Mouse (Mus musculus) small intestine, adult 2 months (tissue): ENCODE measurements around the gene Rab27a. TPM values are rescaled to one million over a fixed set of nuclear protein-coding genes. Genes with fewer than 3 reads are reported as not detected.

Experiments
- H3K27ac ChIP-seq: fragments of 200-500 bp; 2 replicates; pipeline ENCODE4 v1.5.1; 2012; ENCODE audit warnings: low read depth, low read length, control low read depth, inconsistent platforms; ENCODE audit not compliant: insufficient read depth
- H3K27me3 ChIP-seq: fragments of 200-500 bp; 2 replicates; pipeline ENCODE4 v1.6.1; 2012; ENCODE audit warnings: mild to moderate bottlenecking, moderate library complexity, low read length, inconsistent platforms; ENCODE audit not compliant: control insufficient read depth, insufficient read depth
- H3K36me3 ChIP-seq: fragments of 200-500 bp; 2 replicates; pipeline ENCODE4 v1.6.1; 2012; ENCODE audit warnings: mild to moderate bottlenecking, low read length, control low read depth, inconsistent platforms; ENCODE audit not compliant: control insufficient read depth, insufficient read depth
- H3K4me1 ChIP-seq: fragments of 200-500 bp; 2 replicates; pipeline ENCODE4 v1.6.1; 2012; ENCODE audit warnings: low read length, inconsistent platforms, mixed read lengths; ENCODE audit not compliant: control insufficient read depth, insufficient read depth, insufficient read length
- H3K4me3 ChIP-seq: fragments of 200-500 bp; 2 replicates; pipeline ENCODE4 v1.5.1; 2012; ENCODE audit warnings: low read depth, mild to moderate bottlenecking, control low read depth, inconsistent platforms, low read length, moderate library complexity
- CTCF ChIP-seq: fragments of 200-500 bp; IDR thresholded peaks from 2 replicates; pipeline ENCODE4 v1.5.1; 2012; ENCODE audit warnings: low read depth, mild to moderate bottlenecking, control low read depth, inconsistent platforms, low read length, moderate library complexity, mixed read lengths; ENCODE audit not compliant: insufficient replicate concordance, insufficient read length; ENCODE audit errors: extremely low read depth
- POLR2A ChIP-seq: fragments of 200-500 bp; IDR thresholded peaks from 2 replicates; pipeline ENCODE4 v1.6.1; 2012; ENCODE audit warnings: low read depth, mild to moderate bottlenecking, control low read depth, inconsistent platforms, low read length, moderate library complexity
- WGBS: fragments of 180-500 bp; shearing (Covaris S2); methylation state at CpG from one replicate; pipeline ENCODE4 v1.1.7; 2018; 5-methylcytosine and 5-hydroxymethylcytosine counted together
- polyA plus RNA-seq: library from polyadenylated mRNA; depleted of rRNA; stranded (reverse); fragments of >200 nt; gene quantifications from 2 replicates; pipeline ENCODE4 v1.2.3, GENCODE M21; 2012

Gene Rab27a
- polyA plus RNA-seq, 1 experiment: 6.5 TPM

DNA sequence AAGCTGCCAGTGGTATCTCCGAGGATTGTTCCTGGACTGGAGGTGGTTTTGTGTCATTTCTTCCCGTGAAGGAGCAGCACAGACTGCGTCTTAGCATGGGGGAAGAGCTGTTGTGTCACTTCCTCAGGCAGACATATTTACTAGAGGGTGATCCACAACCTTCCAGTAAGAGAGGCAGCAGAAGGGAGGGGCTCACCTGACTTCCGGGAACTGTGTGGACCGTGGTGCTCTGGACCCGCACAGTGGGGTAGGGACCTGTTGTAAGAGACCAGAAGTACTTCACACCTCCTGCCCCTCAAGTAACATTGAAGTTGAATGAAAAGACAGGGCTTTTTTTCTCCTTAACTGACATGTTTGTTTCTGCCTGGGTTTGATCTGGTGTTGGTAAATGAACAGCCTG, 39.5 kb upstream of the Rab27a start:
- 88% methylated on average over 6 of the region's 6 CpGs for WGBS
- H3K36me3 ChIP-seq: peaks cover 39% of the 10 kb centered on the region
- no peak for TF ChIP-seq CTCF
- TF ChIP-seq POLR2A: no peak
- H3K27ac ChIP-seq: no peak overlapping the region
- H3K4me1 ChIP-seq: no peaks in the 10 kb centered on the region
- no peak overlapping the region for H3K4me3 ChIP-seq
- H3K27me3 ChIP-seq: no peaks in the 10 kb centered on the region

DNA sequence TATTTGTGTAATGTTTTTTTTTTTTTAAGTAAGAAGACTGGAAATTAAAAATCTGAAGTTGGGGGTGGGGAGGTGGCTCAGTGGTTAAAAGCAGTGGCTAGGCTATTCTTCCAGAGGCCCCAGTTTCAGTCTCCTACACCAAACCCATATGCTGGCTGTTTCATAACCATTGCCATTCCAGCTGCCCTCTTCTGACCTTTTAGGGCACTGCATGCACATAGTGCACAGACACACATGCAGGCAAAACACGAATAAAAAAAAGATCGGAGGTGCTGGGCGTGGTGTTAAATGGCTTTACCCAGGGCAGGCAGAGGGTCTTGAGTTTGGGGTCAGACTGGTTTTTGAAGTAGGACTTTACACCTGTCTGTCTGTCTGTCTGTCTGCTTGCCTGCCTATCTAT, 38.5 kb upstream of the Rab27a start:
- H3K36me3 ChIP-seq: peaks cover 35% of the 10 kb centered on the region
- 94% methylated on average over 3 of the region's 3 CpGs for WGBS
- H3K27me3 ChIP-seq: no peaks in the 10 kb centered on the region
- no peak overlapping the region for H3K4me3 ChIP-seq
- TF ChIP-seq CTCF (no peak), POLR2A (no peak)
- no peaks in the 10 kb centered on the region for H3K4me1 ChIP-seq
- H3K27ac ChIP-seq: no peak overlapping the region

DNA sequence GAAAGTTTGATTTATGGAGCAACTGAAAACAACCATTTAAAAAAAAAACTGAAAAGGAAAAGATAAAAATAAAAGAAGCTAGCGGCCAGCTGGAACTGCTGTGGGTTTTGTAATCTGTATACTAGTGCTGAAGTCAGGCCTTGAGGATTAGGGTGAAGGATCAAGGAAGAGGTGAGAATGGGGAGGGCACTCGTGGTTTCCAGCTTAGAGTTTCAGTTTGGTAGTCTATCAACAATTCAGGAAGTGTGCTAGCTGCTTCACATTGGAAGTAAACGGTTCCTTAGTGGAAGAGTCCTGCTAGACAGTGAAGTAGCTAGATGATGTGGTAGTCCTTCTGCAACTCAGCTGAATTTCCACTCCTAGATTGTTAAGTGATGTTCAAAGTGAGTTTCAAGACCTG, 36.3 kb upstream of the Rab27a start:
- H3K27ac ChIP-seq: no peak overlapping the region
- H3K36me3 ChIP-seq: peaks cover 41% of the 10 kb centered on the region
- no peak overlapping the region for H3K4me3 ChIP-seq

DNA sequence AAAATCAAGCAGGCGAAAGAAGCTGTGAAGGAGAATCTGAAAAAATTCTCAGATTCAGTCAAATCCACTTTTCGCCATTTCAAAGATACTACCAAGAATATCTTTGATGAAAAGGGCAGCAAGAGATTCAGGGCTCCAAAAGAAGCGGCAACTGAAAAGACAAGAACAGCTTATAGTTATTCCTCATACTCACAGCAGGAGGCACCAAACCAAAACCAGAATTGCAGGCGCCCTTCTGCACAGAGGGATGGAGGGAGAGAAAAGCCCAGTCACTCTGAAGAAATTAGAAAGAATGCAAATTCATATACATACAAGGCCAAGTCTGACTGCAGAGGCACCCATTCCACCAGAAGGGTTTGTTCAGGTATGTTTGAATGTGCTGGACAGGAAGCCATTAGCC, 32.0 kb upstream of the Rab27a start:
- no peak overlapping the region for H3K4me3 ChIP-seq
- 95% methylated on average over 4 of the region's 4 CpGs for WGBS
- no peak overlapping the region for H3K27ac ChIP-seq
- H3K36me3 ChIP-seq: peaks cover 43% of the 10 kb centered on the region
- no peaks in the 10 kb centered on the region for H3K27me3 ChIP-seq
- H3K4me1 ChIP-seq: no peaks in the 10 kb centered on the region
- no peak for TF ChIP-seq CTCF
- TF ChIP-seq POLR2A: no peak

More for the DNA sequence above, 36.3 kb upstream of the Rab27a start:
- H3K4me1 ChIP-seq: no peaks in the 10 kb centered on the region
- H3K27me3 ChIP-seq: no peaks in the 10 kb centered on the region
- TF ChIP-seq CTCF (no peak), POLR2A (no peak)
- WGBS: 59% methylated on average over 3 of the region's 3 CpGs

DNA sequence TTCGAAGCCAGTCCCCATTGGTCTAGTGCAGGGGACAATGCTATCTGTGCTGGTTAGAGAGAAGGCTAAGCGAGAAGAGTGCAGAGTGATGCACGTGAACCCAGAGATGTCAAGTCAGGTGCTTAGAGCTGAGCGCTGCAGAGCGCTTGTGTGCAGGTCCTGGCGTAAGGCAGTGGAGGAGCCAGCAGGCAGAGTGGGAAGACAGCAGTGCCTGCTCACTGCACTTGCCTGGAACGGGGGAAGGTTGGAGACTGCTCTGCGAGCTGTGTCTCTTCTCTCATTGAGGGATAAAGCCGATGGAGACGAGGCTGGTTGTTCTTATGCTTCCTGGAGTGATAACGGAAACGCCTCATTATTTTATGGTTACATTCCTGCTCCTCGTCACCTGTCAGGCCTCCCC, 29.9 kb upstream of the Rab27a start:
- no peak overlapping the region for H3K4me3 ChIP-seq
- H3K36me3 ChIP-seq: peaks cover 47% of the 10 kb centered on the region
- H3K27ac ChIP-seq: no peak overlapping the region
- TF ChIP-seq POLR2A (no peak), CTCF (no peak)
- H3K4me1 ChIP-seq: no peaks in the 10 kb centered on the region
- H3K27me3 ChIP-seq: no peaks in the 10 kb centered on the region
- WGBS: 75% methylated on average over 13 of the region's 13 CpGs

DNA sequence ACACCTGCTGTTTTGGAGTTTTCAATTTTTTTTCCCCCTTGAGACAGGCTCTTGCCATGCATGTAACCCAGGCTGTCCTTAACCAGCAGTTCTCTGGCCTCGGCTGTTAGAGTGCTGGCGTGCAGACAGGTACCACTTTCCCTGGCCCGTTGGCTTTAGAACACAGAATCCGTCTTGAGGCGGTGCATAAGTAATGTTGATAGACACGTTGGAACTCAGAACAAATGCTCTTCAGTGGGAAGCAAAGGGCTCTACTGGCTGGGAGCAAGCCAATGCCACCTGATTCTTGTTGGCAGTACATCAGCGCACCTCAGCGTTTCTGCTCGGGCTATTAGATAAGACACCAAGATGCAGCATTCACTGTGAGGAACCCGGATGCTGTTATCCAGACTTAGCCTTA, 24.8 kb upstream of the Rab27a start:
- Histone ChIP-seq H3K36me3 (peaks cover 47% of the 10 kb centered on the region), H3K27me3 (no peaks in the 10 kb centered on the region), H3K4me1 (no peaks in the 10 kb centered on the region), H3K27ac (no peak overlapping the region), H3K4me3 (no peak overlapping the region)
- WGBS: 86% methylated on average over 10 of the region's 10 CpGs
- no peak for TF ChIP-seq POLR2A
- TF ChIP-seq CTCF: no peak

DNA sequence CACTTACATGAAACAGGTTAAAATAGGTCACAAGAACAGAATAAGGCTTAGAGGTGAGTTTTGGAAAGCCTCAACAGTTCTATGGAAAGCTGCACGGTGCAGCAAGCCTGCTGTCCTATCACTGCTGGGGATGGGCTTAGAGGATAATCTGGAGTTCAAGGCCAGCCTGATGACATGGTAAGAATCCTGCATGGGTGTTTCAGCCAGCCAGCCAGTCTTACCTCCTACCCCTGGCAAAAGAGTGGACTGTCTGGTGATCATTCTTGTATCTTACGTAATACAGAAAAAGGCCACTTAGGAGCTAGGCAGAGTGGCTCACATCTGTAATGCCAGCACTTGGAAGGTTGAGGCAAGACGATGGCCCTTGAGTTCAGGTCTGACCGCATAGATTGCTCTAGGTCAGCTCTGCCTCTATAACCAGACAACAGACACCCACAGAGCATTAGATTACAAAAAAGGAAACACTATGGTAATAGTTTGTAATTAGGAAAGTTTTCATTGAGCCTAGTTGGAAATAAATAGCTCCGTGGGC, 24.0 kb upstream of the Rab27a start:
- Histone ChIP-seq H3K4me1 (no peaks in the 10 kb centered on the region), H3K4me3 (no peak overlapping the region), H3K36me3 (peaks cover 43% of the 10 kb centered on the region), H3K27me3 (no peaks in the 10 kb centered on the region), H3K27ac (no peak overlapping the region)
- 89% methylated on average over 5 of the region's 5 CpGs for WGBS
- no peak for TF ChIP-seq POLR2A
- TF ChIP-seq CTCF: no peak
